Mouse (Mus musculus) liver, adult 2 months (tissue): Measurements from ENCODE around the gene Prkce. TPM values are rescaled to one million over a fixed set of nuclear protein-coding genes. Genes with fewer than 3 reads are reported as not detected.

ENCODE experiments used
- DNase-seq: peaks from one replicate; pipeline ENCODE4 v3.0.0-alpha.2; 2011; ENCODE audit warnings: low read depth, low spot score; ENCODE audit errors: extremely low read depth
- H3K27ac ChIP-seq: fragments of 200-500 bp; replicated peaks from 2 replicates; pipeline ENCODE4 v1.5.1; 2012; ENCODE audit warnings: low read depth, mild to moderate bottlenecking, control low read depth, inconsistent platforms, low read length; ENCODE audit not compliant: insufficient read depth
- H3K27me3 ChIP-seq: fragments of 200-500 bp; 2 replicates; pipeline ENCODE4 v1.6.1; 2012; ENCODE audit warnings: mild to moderate bottlenecking, moderate library complexity, low read length, inconsistent platforms; ENCODE audit not compliant: control insufficient read depth, insufficient read depth
- H3K36me3 ChIP-seq: fragments of 200-500 bp; 2 replicates; pipeline ENCODE4 v1.6.1; 2012; ENCODE audit warnings: low read length, inconsistent platforms; ENCODE audit not compliant: control insufficient read depth, insufficient read depth
- H3K4me1 ChIP-seq: fragments of 200-500 bp; 2 replicates; pipeline ENCODE4 v1.6.1; 2011; ENCODE audit warnings: low read length; ENCODE audit not compliant: control insufficient read depth, insufficient read depth
- H3K4me3 ChIP-seq: fragments of 200-500 bp; 2 replicates; pipeline ENCODE4 v1.5.1; 2011; ENCODE audit warnings: low read depth, mild to moderate bottlenecking, control low read depth, low read length, moderate library complexity; ENCODE audit not compliant: insufficient read depth
- H3K79me2 ChIP-seq: fragments of 200-500 bp; 2 replicates; pipeline ENCODE4 v1.6.1; 2012; ENCODE audit warnings: inconsistent platforms, mild to moderate bottlenecking, low read length, moderate library complexity; ENCODE audit not compliant: control insufficient read depth, insufficient read depth
- H3K9ac ChIP-seq: fragments of 200-500 bp; 2 replicates; pipeline ENCODE4 v1.6.1; 2012; ENCODE audit warnings: low read depth, mild to moderate bottlenecking, control low read depth, inconsistent platforms, low read length
- CTCF ChIP-seq: fragments of 200-500 bp; IDR thresholded peaks from 2 replicates; pipeline ENCODE4 v1.5.1; 2011; ENCODE audit warnings: low read depth, low read length, control low read depth
- POLR2A ChIP-seq: fragments of 200-500 bp; IDR thresholded peaks from 2 replicates; pipeline ENCODE4 v1.6.1; 2011; ENCODE audit warnings: low read length, control low read depth; ENCODE audit not compliant: insufficient read depth; ENCODE audit errors: extremely low read depth
- WGBS: fragments of 180-500 bp; shearing (Covaris S2); methylation state at CpG from one replicate; pipeline ENCODE4 v1.1.7; 2018; 5-methylcytosine and 5-hydroxymethylcytosine counted together
- polyA plus RNA-seq: library from polyadenylated mRNA; depleted of rRNA; stranded (reverse); fragments of >200 nt; gene quantifications from 2 replicates; pipeline ENCODE4 v1.2.3, GENCODE M21; 2012
- total RNA-seq: library from RNA; depleted of rRNA; stranded (reverse); fragments of >200 nt; gene quantifications from 2 replicates; pipeline ENCODE4 v1.2.3, GENCODE M21; 2014

Prkce gene
- total and polyA plus RNA-seq, 2 experiments, result 2.0 to 6.4 TPM

DNA sequence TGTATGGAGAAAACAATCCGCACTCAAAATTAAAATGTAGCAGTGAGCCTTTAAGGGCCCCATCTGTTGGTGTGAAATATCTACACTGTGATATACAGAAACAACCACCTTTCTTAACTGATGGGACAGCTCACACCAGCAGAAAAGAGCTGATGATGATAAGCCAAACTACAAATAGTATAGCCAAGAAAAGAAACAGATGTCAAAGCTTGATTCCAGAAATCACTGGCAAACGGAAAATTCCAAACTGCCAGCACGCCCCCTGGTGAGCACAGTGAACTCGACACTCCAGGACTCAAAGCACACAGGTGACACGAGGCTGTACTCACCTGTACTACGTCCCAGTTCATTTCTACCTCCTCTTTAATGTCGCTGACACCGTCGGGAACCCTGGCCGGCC is 31.8 kb upstream of the Prkce start:
- peaks cover 42% of the 10 kb centered on the region for H3K36me3 ChIP-seq
- 89% methylated on average over 10 of the region's 10 CpGs for WGBS
- TF ChIP-seq POLR2A (no peak), CTCF (0 out of 2 replicates have a peak, but pooled peaks have one; percentile 16)
- H3K27ac ChIP-seq, result no peak overlapping the region
- H3K79me2 ChIP-seq, result peaks cover 4% of the 10 kb centered on the region; the same call in 1 of the 2 replicates
- no peak for DNase-seq
- H3K4me1 ChIP-seq, result no peaks in the 10 kb centered on the region
- no peak overlapping the region for H3K4me3 ChIP-seq
- H3K27me3 ChIP-seq, result no peaks in the 10 kb centered on the region
- no peak overlapping the region for H3K9ac ChIP-seq

GRCm38 (mm10) chr17:86144537-86145078 is 23.0 kb upstream of the Prkce start:
- under 1% methylated on average over 33 of the region's 33 CpGs for WGBS
- DNase-seq, result peak; percentile 34

GRCm38 (mm10) chr17:86145079-86145951 is 22.3 kb upstream of the Prkce start, which contains the start of gene Srbd1:
Gene Srbd1 (minus strand): TSS chr17:86145175.
- peak within 1 kb of the TSS; percentile 80 for H3K9ac ChIP-seq
- H3K4me1 ChIP-seq, result peaks cover 8% of the 10 kb centered on the region
- peak within 1 kb of the TSS; percentile 70 for H3K27ac ChIP-seq
- H3K36me3 ChIP-seq, result no peaks in the 10 kb centered on the region
- H3K79me2 ChIP-seq, result peaks cover 5% of the 10 kb centered on the region; the same call in 1 of the 2 replicates
- WGBS, result 4% methylated on average over 33 of the region's 45 CpGs
- H3K4me3 ChIP-seq, result peak within 1 kb of the TSS; percentile 89
- TF ChIP-seq CTCF, result no peak
- no peak for TF ChIP-seq POLR2A
- peak; percentile 74 for DNase-seq
- H3K27me3 ChIP-seq, result no peaks in the 10 kb centered on the region

More at GRCm38 (mm10) chr17:86144537-86145078, 23.0 kb upstream of the Prkce start:
- Histone ChIP-seq H3K79me2 (peaks cover 5% of the 10 kb centered on the region; the same call in 1 of the 2 replicates), H3K36me3 (peaks cover under 1% of the 10 kb centered on the region; the same call in 1 of the 2 replicates), H3K9ac (peak overlapping the region; percentile 80), H3K4me3 (peak overlapping the region; percentile 89), H3K27ac (peak overlapping the region; percentile 70), H3K27me3 (no peaks in the 10 kb centered on the region), H3K4me1 (peaks cover 8% of the 10 kb centered on the region)
- TF ChIP-seq CTCF (no peak), POLR2A (0 out of 2 replicates have a peak, but pooled peaks have one; percentile 18)

DNA sequence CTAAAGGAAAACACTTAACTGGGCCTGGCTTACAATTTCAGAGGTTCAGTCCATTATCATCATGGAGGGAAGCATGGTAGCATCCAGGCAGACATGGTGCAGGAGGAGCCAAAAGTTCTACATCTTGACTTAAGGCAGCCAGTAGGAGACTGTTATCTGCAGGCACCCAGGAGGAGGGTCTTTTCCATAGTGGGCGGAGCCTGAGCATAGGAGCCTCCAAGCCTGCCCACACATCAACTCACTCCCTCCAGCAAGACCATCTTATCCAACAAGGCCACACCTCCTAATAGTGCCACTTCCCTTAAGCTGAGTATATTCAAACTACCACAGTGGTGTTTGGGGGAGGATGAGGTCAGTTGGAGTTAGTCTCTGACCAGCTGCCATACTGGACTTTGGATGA is 17.9 kb upstream of the Prkce start:
- Histone ChIP-seq H3K79me2 (no peaks in the 10 kb centered on the region), H3K9ac (no peak overlapping the region), H3K36me3 (no peaks in the 10 kb centered on the region), H3K27me3 (no peaks in the 10 kb centered on the region), H3K4me1 (no peaks in the 10 kb centered on the region; the same call in 1 of the 2 replicates), H3K27ac (no peak overlapping the region), H3K4me3 (no peak overlapping the region)
- 96% methylated on average over 1 of the region's 1 CpGs for WGBS
- TF ChIP-seq POLR2A (no peak), CTCF (no peak)
- no peak for DNase-seq

GRCm38 (mm10) chr17:86150867-86151348 is 16.7 kb upstream of the Prkce start:
- no peaks in the 10 kb centered on the region for H3K79me2 ChIP-seq
- no peak overlapping the region for H3K27ac ChIP-seq
- no peaks in the 10 kb centered on the region for H3K36me3 ChIP-seq
- no peak overlapping the region for H3K9ac ChIP-seq
- TF ChIP-seq CTCF (no peak), POLR2A (no peak)
- DNase-seq, result peak; percentile 94
- 9% methylated on average over 5 of the region's 5 CpGs for WGBS
- H3K27me3 ChIP-seq, result no peaks in the 10 kb centered on the region
- no peaks in the 10 kb centered on the region; the same call in 1 of the 2 replicates for H3K4me1 ChIP-seq
- no peak overlapping the region for H3K4me3 ChIP-seq
